Mouse (Mus musculus) megakaryocyte progenitor cell, adult 5-6 weeks (primary cell): ENCODE results near the gene Banp. TPM values are rescaled to one million over a fixed set of nuclear protein-coding genes. Genes with fewer than 3 reads are reported as not detected.

Experiments used
- ATAC-seq: replicated peaks from 2 replicates; pipeline ENCODE4 v1.8.0; 2016; ENCODE audit warnings: mild to moderate bottlenecking, moderate TSS enrichment, inconsistent platforms; ENCODE audit not compliant: poor library complexity
- total RNA-seq, 2 experiments: library from RNA; stranded (forward) in 1 of 2; stranded (reverse) in 1 of 2; fragments of 157-497, 149-512 nt in 1 of 2; fragments of 200-1000 nt in 1 of 2; gene quantifications; 2 replicates each; pipeline versions ENCODE4 v1.2.3 to v1.2.4; 2015 to 2017

The Banp gene
- total RNA-seq, 2 experiments from 2014 or later, result 7.5 to 21.8 TPM

DNA sequence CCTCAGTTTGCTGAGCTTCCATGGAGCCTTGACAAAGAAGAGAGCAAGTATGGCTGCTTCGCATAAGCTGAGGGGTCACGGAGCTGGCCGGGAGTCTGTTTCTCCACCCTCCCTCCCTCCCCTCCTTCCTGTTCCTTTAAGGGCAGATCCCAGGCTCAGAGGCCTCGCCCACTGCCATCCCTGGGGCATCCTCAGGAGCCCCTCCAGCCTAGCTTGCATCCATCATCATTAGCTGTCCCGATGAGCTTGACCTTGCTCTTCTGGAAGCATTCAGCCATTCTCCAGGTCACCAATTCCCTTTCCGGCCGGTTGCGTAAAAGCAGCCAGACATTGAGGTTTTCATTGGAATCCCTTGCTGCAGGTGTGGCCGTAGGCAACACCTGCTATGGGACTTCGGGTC is 105.8 kb downstream of the Banp start:
- ATAC-seq, result no peak

DNA sequence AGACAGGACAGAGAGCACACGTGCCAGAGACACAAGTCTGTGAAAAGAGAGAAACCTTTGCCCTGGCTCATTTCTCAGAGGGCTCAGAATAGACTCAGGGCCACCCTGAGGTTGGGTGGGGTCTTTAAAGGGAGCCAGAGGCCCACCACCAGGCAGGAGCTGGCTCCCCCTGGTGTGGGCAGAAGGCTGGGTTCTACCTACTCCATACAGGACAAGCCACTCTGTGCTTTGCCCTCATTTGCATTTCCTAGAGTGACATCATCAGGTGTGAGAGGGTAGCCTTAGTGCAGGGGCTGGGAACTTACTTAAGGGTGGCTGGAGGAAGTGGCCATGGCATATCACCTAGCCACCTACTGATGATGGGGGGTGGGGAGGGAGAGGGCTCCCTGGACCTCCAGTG is 106.6 kb downstream of the Banp start:
- no peak for ATAC-seq

DNA sequence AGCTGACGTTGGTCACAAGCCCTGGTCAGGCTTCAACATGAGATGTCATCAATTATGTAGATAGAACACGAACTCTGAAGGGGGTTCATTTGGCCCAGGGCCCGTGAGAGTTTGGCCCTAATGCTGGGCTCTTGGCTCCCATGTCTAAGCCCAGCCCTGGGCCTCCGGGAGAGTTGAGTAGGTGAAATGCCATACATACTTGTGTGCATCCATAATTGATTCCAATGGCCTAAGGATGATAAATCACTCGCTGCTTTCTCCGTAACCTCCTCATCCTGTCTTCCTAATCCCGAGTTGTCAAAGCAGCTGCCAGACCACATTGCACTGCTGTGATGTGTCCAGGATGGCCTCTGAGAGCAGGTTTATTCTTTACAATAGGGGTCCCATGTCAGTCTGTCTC is 107.3 kb downstream of the Banp start:
- no peak for ATAC-seq

- no peak for ATAC-seq
These were observed 109.0 kb downstream of the Banp start for GRCm38 (mm10) chr8:122058510-122058909.

GRCm38 (mm10) chr8:122058951-122059350 is 109.4 kb downstream of the Banp start:
- ATAC-seq, result no peak

DNA sequence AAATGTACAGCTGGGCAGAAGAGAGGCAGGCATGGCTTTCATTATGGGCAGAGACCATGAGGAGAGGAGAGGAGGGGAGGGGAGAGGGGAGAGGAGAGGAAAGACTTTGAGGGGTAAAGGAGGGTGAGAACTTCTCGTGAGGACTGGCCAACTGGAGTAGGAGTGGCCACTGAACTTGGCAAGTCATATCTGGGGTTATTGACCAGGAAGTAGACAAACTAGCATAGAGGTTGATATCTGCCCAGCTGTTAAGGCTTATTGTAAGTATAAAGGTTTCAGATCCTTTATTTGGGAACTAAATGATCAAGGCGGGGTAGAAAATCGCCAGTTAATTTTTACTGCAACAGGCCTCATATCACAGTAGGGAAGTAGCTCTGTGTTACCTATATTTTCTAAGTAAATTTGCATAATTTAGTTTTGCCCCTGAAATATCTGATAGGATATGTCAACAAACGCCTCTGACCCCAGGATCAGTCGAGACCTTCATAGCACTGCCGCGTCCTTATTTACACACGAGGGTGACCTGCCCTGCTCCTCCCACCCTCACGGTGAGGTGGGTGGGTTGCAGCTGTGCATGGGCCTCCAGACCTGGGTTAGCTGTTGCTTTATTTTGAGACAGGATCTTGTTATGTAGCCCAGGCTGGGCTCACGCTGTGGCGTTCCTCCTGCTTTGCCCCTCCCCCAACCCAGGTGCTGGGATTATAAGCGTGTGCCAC is 113.1 kb downstream of the Banp start:
- ATAC-seq, result no peak

DNA sequence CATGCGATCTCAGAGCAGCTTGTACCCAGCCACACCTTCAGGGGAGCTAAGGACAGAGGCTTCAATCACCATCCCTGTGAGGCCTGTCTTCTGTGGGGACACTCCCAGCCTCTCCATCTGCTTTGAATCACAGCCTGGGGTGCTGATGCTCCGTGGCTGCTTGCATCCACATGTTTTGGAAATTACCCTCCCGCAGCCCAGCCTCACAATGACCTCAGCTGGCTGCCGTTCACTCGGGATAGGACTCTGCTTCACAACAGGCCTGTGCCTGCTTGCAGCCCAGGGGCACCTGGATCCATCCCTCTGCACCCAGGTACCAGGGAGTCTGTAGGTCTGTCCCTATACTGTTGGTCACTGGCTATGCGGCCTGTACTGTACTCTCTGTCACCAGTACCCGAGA is 114.8 kb downstream of the Banp start:
- no peak for ATAC-seq

- ATAC-seq, result no peak
These were observed 118.4 kb downstream of the Banp start for GRCm38 (mm10) chr8:122067783-122068505.

GRCm38 (mm10) chr8:122068609-122069008 is 119.1 kb downstream of the Banp start:
- no peak for ATAC-seq

GRCm38 (mm10) chr8:122069281-122069680 is 119.7 kb downstream of the Banp start:
- ATAC-seq, result no peak

DNA sequence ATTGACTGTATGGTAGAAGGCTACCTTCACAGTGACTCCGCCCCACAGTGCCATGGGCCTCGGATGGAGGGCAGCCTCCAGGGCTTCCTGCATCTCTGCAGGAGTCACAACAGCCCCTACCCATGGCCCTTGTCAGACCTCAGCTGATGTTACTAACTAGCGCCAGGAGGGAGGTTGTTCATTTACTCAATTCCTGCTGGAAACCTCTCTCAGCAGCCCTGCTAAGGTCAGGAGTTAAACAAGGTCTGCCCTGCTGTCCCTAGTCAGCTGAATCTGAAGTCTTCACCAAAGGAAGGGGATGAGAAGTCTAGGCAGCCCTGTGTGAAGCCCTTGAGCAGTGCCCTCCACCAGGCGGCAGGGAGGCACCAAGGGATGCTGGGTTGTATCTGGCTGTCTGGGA is 121.6 kb downstream of the Banp start:
- ATAC-seq, result no peak

DNA sequence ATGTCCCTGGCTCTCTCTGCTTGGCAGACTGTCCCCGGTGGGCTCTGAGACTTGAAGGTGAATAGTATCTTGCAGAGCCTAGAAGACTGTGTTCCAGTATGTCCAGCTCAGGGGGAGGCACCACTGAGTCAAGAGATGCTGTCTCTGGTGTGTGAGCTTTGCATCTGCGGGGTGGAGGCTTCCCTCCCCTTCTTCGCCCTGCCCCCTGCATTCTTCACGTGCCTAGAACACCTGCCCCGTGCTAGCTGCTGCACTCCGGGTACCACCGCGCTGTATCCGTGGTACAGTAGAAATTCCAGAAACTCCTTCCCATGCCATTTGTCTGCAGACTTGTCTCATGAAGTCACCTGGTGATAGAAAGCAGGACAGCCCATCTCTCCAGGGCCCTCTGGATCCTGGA is 124.4 kb downstream of the Banp start:
- no peak for ATAC-seq

- no peak for ATAC-seq
These were observed 124.9 kb downstream of the Banp start for GRCm38 (mm10) chr8:122074442-122074841.

DNA sequence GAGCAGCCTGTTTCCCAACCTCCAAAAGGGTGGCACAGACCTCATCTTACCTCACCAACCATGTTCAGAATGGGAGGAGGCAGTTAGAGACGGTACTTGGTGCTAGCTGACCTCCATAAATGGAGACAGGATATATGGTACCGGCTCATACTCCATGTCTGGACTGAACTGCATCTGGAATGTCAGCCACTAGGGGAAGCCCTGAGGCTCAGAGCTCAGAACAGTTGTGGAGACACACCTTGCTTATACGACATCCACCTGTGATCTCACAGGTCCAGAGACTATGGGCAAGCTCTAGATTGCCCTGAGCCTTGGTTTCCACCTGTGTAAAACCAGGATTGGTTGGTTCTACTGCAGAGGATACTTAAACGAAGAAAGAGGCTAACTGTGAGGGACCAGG is 125.4 kb downstream of the Banp start:
- ATAC-seq, result no peak

DNA sequence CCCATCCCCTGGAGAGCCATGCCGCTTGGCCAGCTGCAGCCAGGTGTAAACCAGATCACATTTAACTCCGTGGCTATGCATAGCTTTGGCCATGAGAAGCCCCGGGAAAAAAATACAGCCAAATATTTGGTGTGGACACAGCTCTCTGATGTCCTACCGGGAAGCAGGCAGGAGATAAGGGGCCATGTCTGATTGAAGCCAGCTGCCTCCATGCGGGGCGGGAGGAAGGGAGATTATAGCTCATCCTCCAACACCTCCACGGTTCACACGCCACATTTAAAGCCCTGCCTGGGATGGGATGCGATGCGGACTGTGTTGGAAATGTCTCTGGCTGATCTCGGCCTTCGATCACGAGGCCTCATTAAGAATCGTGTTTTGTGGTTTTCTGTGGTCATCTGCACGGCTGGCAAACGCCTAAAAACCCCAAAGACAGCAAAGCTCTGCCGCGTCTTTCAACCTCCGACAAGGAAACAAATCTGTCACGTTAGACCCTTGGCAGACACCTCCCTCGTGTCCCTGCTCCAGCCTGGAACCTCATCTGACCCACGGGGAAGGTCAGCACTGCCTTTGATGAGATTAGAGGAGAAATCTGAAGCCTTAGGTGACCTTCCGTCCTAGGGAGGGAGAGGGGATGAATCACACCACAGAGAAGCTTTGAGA is 126.8 kb downstream of the Banp start:
- ATAC-seq, result no peak

DNA sequence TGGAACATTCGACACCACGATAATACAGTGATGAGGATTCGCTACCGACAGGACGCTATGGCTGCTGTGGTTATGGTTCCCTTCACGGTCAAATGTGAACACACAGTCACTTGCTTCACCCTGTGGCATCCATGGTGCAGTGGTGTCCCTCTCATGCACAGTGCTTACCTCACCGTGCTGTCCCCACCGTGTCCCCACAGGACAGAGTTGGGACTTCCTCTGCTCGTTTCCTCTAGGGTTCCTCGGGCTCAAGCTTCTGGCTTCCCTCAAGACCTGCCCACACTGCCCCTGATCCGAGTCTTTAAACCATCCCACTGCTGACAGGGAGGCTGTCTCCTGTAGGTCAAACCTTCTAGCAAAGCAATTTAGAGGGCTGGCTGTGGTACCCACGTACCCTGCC is 128.8 kb downstream of the Banp start:
- peak; percentile 60 for ATAC-seq

Other genes starting within 250 kb of the Banp start
- gene Jph3, start 220.1 kb upstream of the Banp start, total RNA-seq (2015), result not detected in 2 replicates
- 0.04 TPM in 1 of 2 replicates, not detected in the other for gene Jph3, start 220.1 kb upstream of the Banp start, total RNA-seq (2017)
- 16.5 and 18.6 TPM in 2 replicates for gene Klhdc4, start 120.2 kb upstream of the Banp start, total RNA-seq (2015)
- gene Klhdc4, start 120.2 kb upstream of the Banp start, total RNA-seq (2017), result 46.1 and 46.9 TPM in 2 replicates
- 46.4 and 57.5 TPM in 2 replicates for gene Slc7a5, start 42.1 kb upstream of the Banp start, total RNA-seq (2015)
- gene Slc7a5, start 42.1 kb upstream of the Banp start, total RNA-seq (2017), result 25.8 and 31.7 TPM in 2 replicates
- not detected in 2 replicates for gene Car5a, start 4.8 kb upstream of the Banp start, total RNA-seq (2015)
- not detected in 2 replicates for gene Car5a, start 4.8 kb upstream of the Banp start, total RNA-seq (2017)